Comparison of ENCODE assay signal across 8 mouse cellular contexts in genomic region chr1:55052355-55052953, GRCm38 (mm10). TPM values are rescaled to one million over a fixed set of nuclear protein-coding genes. Genes with fewer than 3 reads are reported as not detected.
DNase-seq lines count a peak whose midpoint lies in the region; ATAC-seq lines count a peak whose summit lies in the region.

Gene Coq10b (plus strand): TSS chr1:55052770.

- H3K36me3 ChIP-seq in intestine, embryonic 14.5 days (ENCODE audit: control insufficient read depth, insufficient read depth, low read length), result no peaks in the 10 kb centered on the region

- H3K4me3 ChIP-seq in intestine, embryonic 14.5 days (ENCODE audit: low read depth, low read length), result peak within 1 kb of the TSS; percentile 83

- WGBS in intestine, embryonic 14.5 days, result under 1% methylated on average over 46 of the region's 46 CpGs

- H3K27ac ChIP-seq in intestine, embryonic 14.5 days (ENCODE audit: low read depth), result peak within 1 kb of the TSS; percentile 82

- peak; percentile 99 for DNase-seq in adrenal gland, adult 18-20 months (ENCODE audit: low spot score in 2 of 2)
- DNase-seq in embryo, embryonic 11 days, result peak; percentile 99
- peak; percentile 99 for DNase-seq in gastrocnemius, postnatal 25 days
- peak; percentile 100 for DNase-seq in intestine, embryonic 14.5 days (ENCODE audit: low spot score)
- DNase-seq in left cerebral cortex, postnatal 14 days (ENCODE audit: low spot score in 2 of 2), result peak; percentile 99
- peak; percentile 99 for DNase-seq in mesoderm, embryonic 11.5 days (ENCODE audit: low read depth, low spot score)
- DNase-seq in right cerebral cortex, postnatal 36 days (ENCODE audit: low spot score in 2 of 2), result peak; percentile 99
- DNase-seq in yolk sac, embryonic 10.5 days (ENCODE audit: low spot score), result peak; percentile 98

- peaks cover 9% of the 10 kb centered on the region; the same call in 1 of the 2 replicates for H3K4me1 ChIP-seq in intestine, embryonic 14.5 days (replicated peaks; ENCODE audit: control insufficient read depth, insufficient read depth, low read length)

- ATAC-seq in intestine, embryonic 14.5 days (replicated peaks; ENCODE audit: low FRiP score, low TSS enrichment, low read depth), result peak; percentile 100

- peak within 1 kb of the TSS; percentile 65 for H3K9ac ChIP-seq in intestine, embryonic 14.5 days (ENCODE audit: low read length)

- intact Hi-C loops in left cerebral cortex, postnatal 14 days (cut with DNase I), result loop anchor here (2.0 kb wide), 2 partner anchors 26 to 78 kb away; partner anchors contain the start of genes Mob4 and Sf3b1

- peak within 1 kb of the TSS; percentile 65 for H3K4me2 ChIP-seq in intestine, embryonic 14.5 days (ENCODE audit: low read length)

- H3K27me3 ChIP-seq in intestine, embryonic 14.5 days (replicated peaks; ENCODE audit: control insufficient read depth, insufficient read depth, low read length), result no peaks in the 10 kb centered on the region

- no peaks in the 10 kb centered on the region for H3K9me3 ChIP-seq in intestine, embryonic 14.5 days (ENCODE audit: control insufficient read depth, low read length)

RNA-seq across cellular contexts. Expression of gene Coq10b, which starts in this region (rescaled TPM):
- 100 to 1,000 TPM; 113 to 139 TPM for total RNA-seq in adrenal gland, adult 18-20 months (2021)
- total RNA-seq in gastrocnemius, postnatal 25 days (2021), result 10 to 100 TPM in 1 of 2 experiments, 1 to 10 TPM in 1; 7.7 to 22.8 TPM
- polyA plus RNA-seq in intestine, embryonic 14.5 days (2014; fragmentation: Nextera tagmentation; extraction: Ambion mirVana), result 16.2 and 19.8 TPM in 2 replicates
- 10 to 100 TPM; 31.2 to 32.3 TPM for total RNA-seq in left cerebral cortex, postnatal 14 days (2021)

Comparison
In these comparisons a context has a peak if more than half of its experiments do, and no peak if none do; other contexts are left out.
1. Peak in every context shown above with its lines: DNase-seq, ATAC-seq, H3K4me3 ChIP-seq and H3K27ac ChIP-seq.